Mouse (Mus musculus) myocyte (in vitro differentiated cells): ENCODE data around the gene Cela3b. TPM values are rescaled to one million over a fixed set of nuclear protein-coding genes. Genes with fewer than 3 reads are reported as not detected.

Experiments
- H3K27me3 ChIP-seq: one replicate; pipeline ENCODE4 v1.6.1; 2011; ENCODE audit not compliant: control insufficient read depth, insufficient read depth, insufficient read length
- H3K36me3 ChIP-seq: one replicate; pipeline ENCODE4 v1.6.1; 2011; ENCODE audit not compliant: control insufficient read depth, insufficient read depth
- H3K4me2 ChIP-seq: one replicate; pipeline ENCODE4 v1.6.1; 2011; ENCODE audit warnings: low read depth, control low read depth
- H3K4me3 ChIP-seq: one replicate; pipeline ENCODE4 v1.5.1; 2011; ENCODE audit warnings: mild to moderate bottlenecking, control low read depth, moderate library complexity
- H3K79me2 ChIP-seq: one replicate; pipeline ENCODE4 v1.6.1; 2011; ENCODE audit not compliant: control insufficient read depth, insufficient read depth
- H3ac ChIP-seq: one replicate; pipeline ENCODE4 v1.6.1; 2011; ENCODE audit not compliant: control insufficient read depth, insufficient read length
- CEBPB ChIP-seq: IDR thresholded peaks from 2 replicates; pipeline ENCODE4 v1.6.1; 2011; ENCODE audit warnings: mild to moderate bottlenecking, moderate library complexity; ENCODE audit not compliant: poor library complexity, insufficient read depth, severe bottlenecking
- E2F4 ChIP-seq: IDR thresholded peaks from one replicate; pipeline ENCODE4 v1.6.1; 2011; ENCODE audit warnings: mild to moderate bottlenecking, control low read depth, moderate library complexity; ENCODE audit not compliant: insufficient read depth
- MAX ChIP-seq: IDR thresholded peaks from one replicate; pipeline ENCODE4 v1.6.1; 2011; ENCODE audit warnings: low read depth, mild to moderate bottlenecking, control low read depth
- MYOD1 ChIP-seq, 3 experiments: IDR thresholded peaks; one replicate each; pipeline ENCODE4 v1.6.1; 2011; ENCODE audit warnings: control low read depth in 2 of 3, low read depth in 2 of 3, mild to moderate bottlenecking in 2 of 3, moderate library complexity in 1 of 3; ENCODE audit not compliant: insufficient read length in 2 of 3, control insufficient read depth in 1 of 3
- MYOG ChIP-seq, 3 experiments: IDR thresholded peaks; one replicate each; pipeline ENCODE4 v1.6.1; 2011; ENCODE audit warnings: control low read depth in 2 of 3, low read depth in 2 of 3, mild to moderate bottlenecking in 2 of 3; ENCODE audit not compliant: insufficient read length in 2 of 3, control insufficient read depth in 1 of 3, insufficient read depth in 1 of 3
- POLR2A ChIP-seq: IDR thresholded peaks from one replicate; pipeline ENCODE4 v1.6.1; 2011; ENCODE audit warnings: low read depth, mild to moderate bottlenecking, control low read depth, moderate library complexity; ENCODE audit not compliant: insufficient read length
- POLR2AphosphoS2 ChIP-seq: IDR thresholded peaks from one replicate; pipeline ENCODE4 v1.6.1; 2011; ENCODE audit warnings: low read depth, control low read depth; ENCODE audit not compliant: insufficient read length
- REST ChIP-seq: IDR thresholded peaks from one replicate; pipeline ENCODE4 v1.6.1; 2011; ENCODE audit warnings: mild to moderate bottlenecking, control low read depth, moderate library complexity; ENCODE audit not compliant: insufficient read depth, insufficient read length
- SRF ChIP-seq: IDR thresholded peaks from one replicate; pipeline ENCODE4 v1.6.1; 2011; ENCODE audit warnings: low read depth; ENCODE audit not compliant: control insufficient read depth, insufficient read length
- TCF12 ChIP-seq: IDR thresholded peaks from one replicate; pipeline ENCODE4 v1.6.1; 2011; ENCODE audit warnings: mild to moderate bottlenecking, control low read depth; ENCODE audit not compliant: poor library complexity, insufficient read depth, severe bottlenecking
- TCF3 ChIP-seq: IDR thresholded peaks from one replicate; pipeline ENCODE4 v1.6.1; 2011; ENCODE audit warnings: low read depth, control low read depth; ENCODE audit not compliant: insufficient read length
- USF1 ChIP-seq: IDR thresholded peaks from one replicate; pipeline ENCODE4 v1.6.1; 2011; ENCODE audit warnings: low read depth, mild to moderate bottlenecking, control low read depth, moderate library complexity
- polyA plus RNA-seq: library from polyadenylated mRNA; unstranded; fragments of >200 nt; fragmentation: generic; extraction: Trizol; gene quantifications from one replicate; pipeline ENCODE4 v1.2.1, GENCODE M21; 2012; ENCODE audit warnings: missing spikeins

The Cela3b gene
- polyA plus RNA-seq, 1 experiment: 0.38 TPM

- TF ChIP-seq MYOD1 (IDR thresholded peaks at IDR 0.05; ENCODE audit: control insufficient read depth in 1 of 3, insufficient read length in 2 of 3, low read depth in 2 of 3) (peak in 2 of 3 experiments; percentile 36 to 75), MAX (no peak), POLR2A (peak; percentile 91), POLR2AphosphoS2 (peak; percentile 92), SRF (no peak), MYOG (IDR thresholded peaks at IDR 0.05; ENCODE audit: control insufficient read depth in 1 of 3, insufficient read depth in 1 of 3, insufficient read length in 2 of 3, low read depth in 2 of 3) (peak in 2 of 3 experiments; percentile 50 to 51)
- H3K4me2 ChIP-seq: peak within 1 kb of the TSS; percentile 97
- peak within 1 kb of the TSS; percentile 97 for H3K4me3 ChIP-seq
- peak within 1 kb of the TSS; percentile 85 for H3ac ChIP-seq
- peaks cover 47% of the 10 kb centered on the region for H3K79me2 ChIP-seq
- H3K36me3 ChIP-seq: no peaks in the 10 kb centered on the region
- no peaks in the 10 kb centered on the region for H3K27me3 ChIP-seq
Measured at GRCm38 (mm10) chr4:137468260-137469080, 38.1 kb upstream of the Cela3b start, which contains the start of gene Hspg2. Gene Hspg2 (plus strand): TSS chr4:137468769.

DNA sequence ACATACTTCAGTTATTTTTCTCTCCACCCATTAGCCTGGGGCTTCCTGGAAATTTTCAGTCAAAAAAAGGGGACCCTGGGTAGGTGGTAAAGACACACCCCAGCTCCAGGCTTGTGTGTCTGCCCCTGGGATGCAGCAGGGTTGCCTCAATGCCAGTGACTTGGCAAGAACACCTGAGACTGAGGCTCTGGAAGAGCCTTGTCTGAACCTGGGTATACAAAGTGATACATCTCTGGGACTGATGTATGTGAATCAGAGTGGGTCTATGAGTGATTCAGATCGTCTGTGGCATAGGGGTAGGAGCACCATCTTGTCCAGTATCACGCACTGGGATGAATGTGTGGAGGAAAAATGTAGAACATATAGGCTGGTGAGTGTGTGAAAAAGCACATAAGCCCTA, 37.2 kb upstream of the Cela3b start:
- H3K4me3 ChIP-seq: peak overlapping the region; percentile 97
- no peaks in the 10 kb centered on the region for H3K36me3 ChIP-seq
- no peak for TF ChIP-seq POLR2AphosphoS2
- no peak for TF ChIP-seq SRF
- no peak for TF ChIP-seq POLR2A
- no peak for TF ChIP-seq MYOD1 (IDR thresholded peaks at IDR 0.05; ENCODE audit: control insufficient read depth in 1 of 3, insufficient read length in 2 of 3, low read depth in 2 of 3)
- no peak for TF ChIP-seq TCF3
- no peak for TF ChIP-seq USF1
- no peak for TF ChIP-seq CEBPB
- TF ChIP-seq REST: no peak
- TF ChIP-seq TCF12: no peak
- TF ChIP-seq MYOG (IDR thresholded peaks at IDR 0.05; ENCODE audit: control insufficient read depth in 1 of 3, insufficient read depth in 1 of 3, insufficient read length in 2 of 3, low read depth in 2 of 3): no peak
- no peak for TF ChIP-seq MAX
- no peak for TF ChIP-seq E2F4
- no peaks in the 10 kb centered on the region for H3K27me3 ChIP-seq
- H3K4me2 ChIP-seq: no peak overlapping the region
- H3K79me2 ChIP-seq: peaks cover 38% of the 10 kb centered on the region
- no peak overlapping the region for H3ac ChIP-seq

GRCm38 (mm10) chr4:137466991-137467390, 36.7 kb upstream of the Cela3b start:
- no peak for TF ChIP-seq USF1
- no peak for TF ChIP-seq POLR2A
- no peak for TF ChIP-seq TCF3
- TF ChIP-seq TCF12: no peak
- no peak for TF ChIP-seq POLR2AphosphoS2
- no peak for TF ChIP-seq E2F4
- no peak for TF ChIP-seq MYOG (IDR thresholded peaks at IDR 0.05; ENCODE audit: control insufficient read depth in 1 of 3, insufficient read depth in 1 of 3, insufficient read length in 2 of 3, low read depth in 2 of 3)
- no peak for TF ChIP-seq MAX
- no peak for TF ChIP-seq SRF
- no peak for TF ChIP-seq CEBPB
- TF ChIP-seq REST: no peak
- TF ChIP-seq MYOD1 (IDR thresholded peaks at IDR 0.05; ENCODE audit: control insufficient read depth in 1 of 3, insufficient read length in 2 of 3, low read depth in 2 of 3): no peak
- Histone ChIP-seq H3K36me3 (no peaks in the 10 kb centered on the region), H3K4me2 (no peak overlapping the region), H3K27me3 (no peaks in the 10 kb centered on the region), H3ac (no peak overlapping the region), H3K79me2 (peaks cover 32% of the 10 kb centered on the region), H3K4me3 (no peak overlapping the region)

DNA sequence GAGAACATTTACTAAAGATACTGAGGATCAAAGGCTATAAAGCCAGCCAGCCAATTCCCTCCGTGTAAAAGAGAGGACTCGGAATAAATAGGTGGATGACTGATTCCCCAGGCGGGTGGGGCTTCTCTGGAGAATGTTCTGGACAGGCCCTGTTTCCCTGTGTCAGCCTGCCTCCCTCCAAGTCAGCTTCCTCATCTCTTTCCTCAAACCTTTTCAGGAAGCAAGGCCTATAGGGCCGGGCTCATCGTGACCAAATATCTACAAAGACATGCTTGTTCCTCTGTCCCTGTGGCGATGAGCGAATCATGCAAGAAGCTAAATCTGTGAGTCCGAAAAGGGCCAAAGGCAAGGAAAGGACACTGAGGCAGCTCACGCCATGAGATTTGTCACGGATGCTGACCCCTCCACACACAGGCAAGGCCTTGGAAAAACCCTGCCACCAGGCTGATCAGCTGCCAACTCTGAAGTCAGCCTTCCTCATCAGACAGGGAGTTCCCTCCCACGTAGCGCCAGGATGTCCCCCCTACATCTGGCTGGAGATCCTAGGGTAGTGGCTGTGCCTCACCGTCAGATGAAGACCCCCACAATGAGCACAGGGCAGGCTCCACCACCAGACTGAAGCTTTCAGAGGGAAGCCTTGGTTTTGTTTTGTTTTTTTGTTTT, 34.9 kb upstream of the Cela3b start:
- no peak for TF ChIP-seq MYOD1 (IDR thresholded peaks at IDR 0.05; ENCODE audit: control insufficient read depth in 1 of 3, insufficient read length in 2 of 3, low read depth in 2 of 3)
- TF ChIP-seq SRF: no peak
- no peak for TF ChIP-seq TCF3
- no peak for TF ChIP-seq REST
- TF ChIP-seq TCF12: no peak
- no peak for TF ChIP-seq MAX
- TF ChIP-seq MYOG (IDR thresholded peaks at IDR 0.05; ENCODE audit: control insufficient read depth in 1 of 3, insufficient read depth in 1 of 3, insufficient read length in 2 of 3, low read depth in 2 of 3): no peak
- H3ac ChIP-seq: no peak overlapping the region
- H3K79me2 ChIP-seq: peaks cover 15% of the 10 kb centered on the region
- H3K4me2 ChIP-seq: no peak overlapping the region
- no peaks in the 10 kb centered on the region for H3K27me3 ChIP-seq
- H3K4me3 ChIP-seq: no peak overlapping the region
- no peaks in the 10 kb centered on the region for H3K36me3 ChIP-seq
